Mouse (Mus musculus): ENCODE data around the gene Zfp367.

Gene Zfp367

GRCm38 (mm10) chr13:64100186-64100585, 52.8 kb downstream of the Zfp367 start:
- in situ Hi-C loops (cut with MboI; ENCODE audit: unreplicated experiment in 2 of 2): loop anchor here (5.0 to 25.0 kb wide), 3 partner anchors 82 to 337 kb away; partner anchors contain the start of gene Cdk20 (in 1 of the 2)

- in situ Hi-C loops (cut with MboI; ENCODE audit: unreplicated experiment in 2 of 2): loop anchor here (5.0 to 25.0 kb wide), 5 partner anchors 37 to 402 kb away; partner anchors contain the start of gene Cdk20 (in 1 of the 2)
Measured at GRCm38 (mm10) chr13:64098992-64099391, 54.0 kb downstream of the Zfp367 start.

GRCm38 (mm10) chr13:64093341-64093740, 59.7 kb downstream of the Zfp367 start:
- in situ Hi-C loops (cut with MboI; ENCODE audit: unreplicated experiment in 2 of 2): loop anchor here (10.0 to 25.0 kb wide), 3 partner anchors 49 to 344 kb away; partner anchors contain the start of gene Cdk20 (in 1 of the 2)

GRCm38 (mm10) chr13:64092752-64093151, 60.2 kb downstream of the Zfp367 start:
- in situ Hi-C loops (cut with MboI; ENCODE audit: unreplicated experiment in 2 of 2): loop anchor here (10.0 to 25.0 kb wide), 3 partner anchors 48 to 345 kb away; partner anchors contain the start of gene Cdk20 (in 1 of the 2)

GRCm38 (mm10) chr13:64092141-64092540, 60.9 kb downstream of the Zfp367 start:
- in situ Hi-C loops (cut with MboI; ENCODE audit: unreplicated experiment in 2 of 2): loop anchor here (10.0 to 25.0 kb wide), 3 partner anchors 47 to 345 kb away; partner anchors contain the start of gene Cdk20 (in 1 of the 2)

GRCm38 (mm10) chr13:64091006-64091405, 62.0 kb downstream of the Zfp367 start:
- in situ Hi-C loops (cut with MboI; ENCODE audit: unreplicated experiment in 2 of 2): loop anchor here (10.0 to 25.0 kb wide), 3 partner anchors 46 to 346 kb away; partner anchors contain the start of gene Cdk20 (in 1 of the 2)

GRCm38 (mm10) chr13:64090278-64090677, 62.7 kb downstream of the Zfp367 start:
- in situ Hi-C loops (cut with MboI; ENCODE audit: unreplicated experiment in 2 of 2): loop anchor here (10.0 to 25.0 kb wide), 3 partner anchors 45 to 347 kb away; partner anchors contain the start of gene Cdk20 (in 1 of the 2)

GRCm38 (mm10) chr13:64089130-64089529, 63.9 kb downstream of the Zfp367 start, which contains the start of gene Hsd17b3:
Gene Hsd17b3 (minus strand): TSS chr13:64089230.
- in situ Hi-C loops (cut with MboI; ENCODE audit: unreplicated experiment in 2 of 2): loop anchor here in 1 of 2 experiments (25.0 kb wide), 1 partner anchor 348 kb away; the partner anchor contains the start of gene Cdk20

GRCm38 (mm10) chr13:64088057-64088456, 64.9 kb downstream of the Zfp367 start:
- in situ Hi-C loops (cut with MboI; ENCODE audit: unreplicated experiment in 2 of 2): loop anchor here in 1 of 2 experiments (25.0 kb wide), 1 partner anchor 349 kb away; the partner anchor contains the start of gene Cdk20

GRCm38 (mm10) chr13:64086036-64086435, 67.0 kb downstream of the Zfp367 start:
- in situ Hi-C loops (cut with MboI; ENCODE audit: unreplicated experiment in 2 of 2): loop anchor here in 1 of 2 experiments (25.0 kb wide), 1 partner anchor 351 kb away; the partner anchor contains the start of gene Cdk20

- in situ Hi-C loops (cut with MboI; ENCODE audit: unreplicated experiment in 2 of 2): loop anchor here in 1 of 2 experiments (25.0 kb wide), 1 partner anchor 354 kb away; the partner anchor contains the start of gene Cdk20
Measured at GRCm38 (mm10) chr13:64083331-64083730, 69.7 kb downstream of the Zfp367 start.
